14 mouse cellular contexts compared by ENCODE assay signal in the genomic region with DNA sequence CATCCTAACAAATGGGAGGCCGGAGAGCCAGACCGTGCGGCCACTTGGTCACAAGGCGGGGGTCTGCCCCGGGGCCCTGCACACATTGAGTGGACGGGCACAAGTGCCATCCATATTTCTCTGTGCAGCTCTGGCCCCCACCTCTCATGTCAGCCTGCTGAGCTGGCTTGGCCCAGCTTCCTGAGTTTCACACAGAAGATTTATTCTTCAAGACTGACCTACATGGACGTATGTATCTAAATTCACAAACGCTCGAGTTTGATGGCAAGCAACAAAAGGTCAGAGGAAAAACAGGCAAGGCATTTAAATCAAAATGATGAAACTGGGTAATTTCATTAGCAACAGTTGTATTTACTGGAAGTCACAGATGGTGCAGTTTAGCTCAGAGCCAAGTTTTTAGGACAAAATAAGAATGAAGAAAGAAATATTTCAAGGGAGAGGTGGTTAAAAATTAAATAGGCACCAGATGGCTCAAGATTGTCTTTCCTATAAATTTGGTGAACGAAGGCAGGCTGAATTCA.
DNase-seq lines count a peak whose midpoint lies in the region; ATAC-seq and TF ChIP-seq lines count a peak whose summit lies in the region.
"Had no signal": no experiment of that assay in that cellular context is flagged by ENCODE, and none has a peak within 500 bp of the region (broad histone marks: within the 10 kb centered on the region; RNA-seq: fewer than 3 reads in every experiment).

No protein-coding gene starts in this region.

- no peak for TF ChIP-seq POLR2A in heart, adult 2 months (IDR thresholded peaks at IDR 0.05; ENCODE audit: insufficient read depth, low read depth, low read length)

- H3K79me2 ChIP-seq in heart, adult 2 months (replicated peaks; ENCODE audit: control insufficient read depth, insufficient read depth, low read length) = no peaks in the 10 kb centered on the region

- intact Hi-C loops in left cerebral cortex, postnatal 4 days (cut with DNase I) = no loop called here
- intact Hi-C loops in heart, adult 2 months (cut with DNase I) = no loop called here

- WGBS in heart, adult 2 months = 79% methylated on average over 10 of the region's 10 CpGs

- TF ChIP-seq CTCF in layer of hippocampus, adult 2 months (conservative IDR thresholded peaks at IDR 0.05) = no peak
- no peak for TF ChIP-seq CTCF in heart, adult 2 months (IDR thresholded peaks at IDR 0.05)

- peak; percentile 28 for DNase-seq in cerebellum, adult 11 months
- peak; percentile 20 to 58 for DNase-seq in layer of hippocampus, adult 2 months (ENCODE audit: low spot score in 2 of 2)
- DNase-seq in layer of hippocampus, adult 8-10 months (ENCODE audit: low spot score in 2 of 2) = no peak
- DNase-seq in cerebellum, postnatal 10 days = peak; percentile 67 to 81
- peak; percentile 69 for DNase-seq in left cerebral cortex, postnatal 4 days
- DNase-seq in urinary bladder, postnatal 36 days (ENCODE audit: low spot score in 2 of 2) = no peak
- DNase-seq in heart, adult 2 months = no peak
- DNase-seq: adrenal gland, postnatal 14 days; gastrocnemius, postnatal 10 days had no signal

- ATAC-seq in cerebellum, adult (ENCODE audit: insufficient number of reproducible peaks, low FRiP score, low TSS enrichment) = no peak
- ATAC-seq: midbrain, embryonic 13.5 days had no signal

- no peaks in the 10 kb centered on the region for H3K27me3 ChIP-seq in heart, adult 2 months (ENCODE audit: control insufficient read depth, insufficient read depth, low read length)
- H3K27me3 ChIP-seq: embryonic facial prominence, embryonic 15.5 days; liver, embryonic 15.5 days; midbrain, embryonic 13.5 days; neural tube, embryonic 15.5 days had no signal

- no peak for TF ChIP-seq EP300 in heart, adult 2 months (IDR thresholded peaks at IDR 0.05; ENCODE audit: insufficient read depth, low read depth, low read length)

- no peaks in the 10 kb centered on the region; the same call in 1 of the 2 replicates for H3K4me1 ChIP-seq in heart, adult 2 months (ENCODE audit: control insufficient read depth, insufficient read depth, low read length)
- H3K4me1 ChIP-seq: embryonic facial prominence, embryonic 15.5 days; liver, embryonic 15.5 days; midbrain, embryonic 13.5 days had no signal

- no peaks in the 10 kb centered on the region for H3K36me3 ChIP-seq in heart, adult 2 months (ENCODE audit: control insufficient read depth, insufficient read depth, low read length)
- H3K36me3 ChIP-seq: embryonic facial prominence, embryonic 15.5 days; liver, embryonic 15.5 days; midbrain, embryonic 13.5 days; neural tube, embryonic 15.5 days had no signal

- no peak overlapping the region for H3K4me3 ChIP-seq in layer of hippocampus, adult 2 months
- H3K4me3 ChIP-seq in heart, adult 2 months = no peak overlapping the region
- H3K4me3 ChIP-seq: embryonic facial prominence, embryonic 15.5 days; liver, embryonic 15.5 days; midbrain, embryonic 13.5 days; neural tube, embryonic 15.5 days had no signal

- H3K9ac ChIP-seq in heart, adult 2 months (ENCODE audit: low read depth, low read length) = no peak overlapping the region
- H3K9ac ChIP-seq: embryonic facial prominence, embryonic 15.5 days; liver, embryonic 15.5 days; midbrain, embryonic 13.5 days; neural tube, embryonic 15.5 days had no signal

- no peak overlapping the region for H3K27ac ChIP-seq in layer of hippocampus, adult 2 months
- H3K27ac ChIP-seq in heart, adult 2 months = no peak overlapping the region
- H3K27ac ChIP-seq: embryonic facial prominence, embryonic 15.5 days; liver, embryonic 15.5 days; midbrain, embryonic 13.5 days; neural tube, embryonic 15.5 days had no signal

Comparison
In these comparisons a context has a peak if more than half of its experiments do, and no peak if none do; other contexts are left out.
1. DNase-seq: peak in cerebellum, adult 11 months (single experiment), layer of hippocampus, adult 2 months (2 of 2), cerebellum, postnatal 10 days (2 of 2) and left cerebral cortex, postnatal 4 days (single experiment); none in layer of hippocampus, adult 8-10 months (0 of 2), urinary bladder, postnatal 36 days (0 of 2) and heart, adult 2 months (0 of 2).